Mouse (Mus musculus): ENCODE data around the gene Rab6b.
"Not testable (repeated sequence)": the region's sequence is repeated elsewhere in the genome, so short reads cannot be mapped to it uniquely, and the experiment has no call there.

The Rab6b gene

GRCm38 (mm10) chr9:103093681-103094080, 17.9 kb upstream of the Rab6b start:
- no peak for DNase-seq (ENCODE audit: low spot score in 2 of 2)

GRCm38 (mm10) chr9:103108341-103108798, 3.2 kb upstream of the Rab6b start:
- not testable (repeated sequence) for DNase-seq (ENCODE audit: low spot score in 2 of 2)

- no peak for DNase-seq (ENCODE audit: low spot score in 2 of 2)
Measured at GRCm38 (mm10) chr9:103108943-103109670, 2.5 kb upstream of the Rab6b start.

- no peak for DNase-seq (ENCODE audit: low spot score in 2 of 2)
Measured at GRCm38 (mm10) chr9:103109911-103110310, 1.7 kb upstream of the Rab6b start.

- no peak for DNase-seq (ENCODE audit: low spot score in 2 of 2)
Measured at GRCm38 (mm10) chr9:103110727-103111501, 673 bp upstream of the Rab6b start.

- no peak for DNase-seq (ENCODE audit: low spot score in 2 of 2)
Measured at GRCm38 (mm10) chr9:103112471-103113271, 1.1 kb downstream of the Rab6b start.

GRCm38 (mm10) chr9:103113351-103113750, 1.8 kb downstream of the Rab6b start:
- DNase-seq (ENCODE audit: low spot score in 2 of 2): no peak

- no peak for DNase-seq (ENCODE audit: low spot score in 2 of 2)
Measured at GRCm38 (mm10) chr9:103114326-103114725, 2.7 kb downstream of the Rab6b start.

- DNase-seq (ENCODE audit: low spot score in 2 of 2): no peak
Measured at GRCm38 (mm10) chr9:103114901-103115300, 3.3 kb downstream of the Rab6b start.

- DNase-seq (ENCODE audit: low spot score in 2 of 2): no peak
Measured at GRCm38 (mm10) chr9:103116941-103117340, 5.4 kb downstream of the Rab6b start.

- no peak for DNase-seq (ENCODE audit: low spot score in 2 of 2)
Measured at GRCm38 (mm10) chr9:103117495-103117894, 5.9 kb downstream of the Rab6b start.

GRCm38 (mm10) chr9:103117951-103118350, 6.4 kb downstream of the Rab6b start:
- DNase-seq (ENCODE audit: low spot score in 2 of 2): no peak

GRCm38 (mm10) chr9:103118651-103119275, 7.2 kb downstream of the Rab6b start:
- no peak for DNase-seq (ENCODE audit: low spot score in 2 of 2)

- DNase-seq (ENCODE audit: low spot score in 2 of 2): no peak
Measured at GRCm38 (mm10) chr9:103119781-103120180, 8.2 kb downstream of the Rab6b start.

- no peak for DNase-seq (ENCODE audit: low spot score in 2 of 2)
Measured at GRCm38 (mm10) chr9:103120231-103120630, 8.6 kb downstream of the Rab6b start.

GRCm38 (mm10) chr9:103121546-103121945, 10.0 kb downstream of the Rab6b start:
- no peak for DNase-seq (ENCODE audit: low spot score in 2 of 2)

GRCm38 (mm10) chr9:103124746-103125145, 13.2 kb downstream of the Rab6b start:
- no peak for DNase-seq (ENCODE audit: low spot score in 2 of 2)

GRCm38 (mm10) chr9:103133493-103134124, 22.0 kb downstream of the Rab6b start:
- DNase-seq (ENCODE audit: low spot score in 2 of 2): no peak

GRCm38 (mm10) chr9:103134450-103135030, 23.0 kb downstream of the Rab6b start:
- no peak for DNase-seq (ENCODE audit: low spot score in 2 of 2)

GRCm38 (mm10) chr9:103139481-103139880, 27.9 kb downstream of the Rab6b start:
- DNase-seq (ENCODE audit: low spot score in 2 of 2): no peak

- no peak for DNase-seq (ENCODE audit: low spot score in 2 of 2)
Measured at GRCm38 (mm10) chr9:103140384-103140783, 28.8 kb downstream of the Rab6b start.

Data from spleen, postnatal 36 days (tissue).